16 mouse cellular contexts compared by ENCODE assay signal in genomic region chr4:117636891-117637613, GRCm38 (mm10). TPM values are rescaled to one million over a fixed set of nuclear protein-coding genes. Genes with fewer than 3 reads are reported as not detected.
DNase-seq lines count a peak whose midpoint lies in the region; ATAC-seq and TF ChIP-seq lines count a peak whose summit lies in the region.
"Had no signal": no experiment of that assay in that cellular context is flagged by ENCODE, and none has a peak within 500 bp of the region (broad histone marks: within the 10 kb centered on the region; RNA-seq: fewer than 3 reads in every experiment).

No protein-coding gene starts in this region.

- H3K27me3 ChIP-seq in forebrain, postnatal 0 days (ENCODE audit: insufficient read depth, low read length) = no peaks in the 10 kb centered on the region
- H3K27me3 ChIP-seq in limb, embryonic 13.5 days = no peaks in the 10 kb centered on the region
- H3K27me3 ChIP-seq in neural tube, embryonic 12.5 days (replicated peaks) = no peaks in the 10 kb centered on the region
- H3K27me3 ChIP-seq: embryonic facial prominence, embryonic 13.5 days had no signal

- H3K4me2 ChIP-seq in forebrain, postnatal 0 days (ENCODE audit: low read depth) = peak overlapping the region; percentile 16; the same call in 1 of the 2 replicates
- H3K4me2 ChIP-seq in limb, embryonic 13.5 days (replicated peaks) = no peak overlapping the region
- H3K4me2 ChIP-seq in neural tube, embryonic 12.5 days (replicated peaks) = no peak overlapping the region
- H3K4me2 ChIP-seq: embryonic facial prominence, embryonic 13.5 days had no signal

- peak overlapping the region; percentile 43 for H3K27ac ChIP-seq in layer of hippocampus, adult 2 months
- peak overlapping the region; percentile 17 for H3K27ac ChIP-seq in forebrain, postnatal 0 days (ENCODE audit: low read depth, low read length)
- peak overlapping the region; percentile 33; the same call in 1 of the 2 replicates for H3K27ac ChIP-seq in limb, embryonic 13.5 days
- H3K27ac ChIP-seq in neural tube, embryonic 12.5 days = peak overlapping the region; percentile 11
- H3K27ac ChIP-seq: embryonic facial prominence, embryonic 13.5 days had no signal

- ATAC-seq in forebrain, postnatal 0 days = peak; percentile 75
- ATAC-seq in limb, embryonic 13.5 days (ENCODE audit: low FRiP score, low read depth) = no peak
- peak; percentile 79; the same call in 1 of the 2 replicates for ATAC-seq in neural tube, embryonic 12.5 days (ENCODE audit: low FRiP score, low read depth)
- ATAC-seq in megakaryocyte progenitor cell, adult 5-6 weeks (replicated peaks; ENCODE audit: poor library complexity) = no peak; the same call in 1 of the 2 replicates
- ATAC-seq: intestine, embryonic 16.5 days had no signal

- TF ChIP-seq CTCF in layer of hippocampus, adult 2 months (conservative IDR thresholded peaks at IDR 0.05) = no peak
- no peak for TF ChIP-seq CTCF in forebrain, postnatal 0 days (IDR thresholded peaks at IDR 0.05; ENCODE audit: low read depth)

- no peak for DNase-seq in layer of hippocampus, adult 2 months (ENCODE audit: low spot score in 2 of 2)
- DNase-seq in layer of hippocampus, adult 18-20 months (ENCODE audit: low spot score in 2 of 2) = no peak
- DNase-seq in forebrain, postnatal 0 days = peak; percentile 52
- DNase-seq in gastrocnemius, adult 18-20 months (ENCODE audit: low spot score) = no peak
- no peak for DNase-seq in spleen, adult 18-20 months
- DNase-seq: adrenal gland, postnatal 14 days; cerebellum, postnatal 25 days; kidney, postnatal 14 days; layer of hippocampus, postnatal 36 days; right cerebral cortex, postnatal 14 days; thymus, adult 18-20 months had no signal

- H3K36me3 ChIP-seq in forebrain, postnatal 0 days (ENCODE audit: insufficient read depth) = no peaks in the 10 kb centered on the region
- H3K36me3 ChIP-seq in limb, embryonic 13.5 days = peaks cover 46% of the 10 kb centered on the region
- peaks cover 3% of the 10 kb centered on the region; the same call in 1 of the 2 replicates for H3K36me3 ChIP-seq in neural tube, embryonic 12.5 days

- H3K9me3 ChIP-seq in forebrain, postnatal 0 days (ENCODE audit: low read length) = no peaks in the 10 kb centered on the region
- H3K9me3 ChIP-seq in limb, embryonic 13.5 days = no peaks in the 10 kb centered on the region
- H3K9me3 ChIP-seq in neural tube, embryonic 12.5 days = no peaks in the 10 kb centered on the region
- H3K9me3 ChIP-seq: embryonic facial prominence, embryonic 13.5 days had no signal

- H3K9ac ChIP-seq in forebrain, postnatal 0 days = no peak overlapping the region
- H3K9ac ChIP-seq in limb, embryonic 13.5 days = no peak overlapping the region
- H3K9ac ChIP-seq in neural tube, embryonic 12.5 days = no peak overlapping the region
- H3K9ac ChIP-seq: embryonic facial prominence, embryonic 13.5 days had no signal

- H3K4me3 ChIP-seq in layer of hippocampus, adult 2 months = no peak overlapping the region
- no peak overlapping the region for H3K4me3 ChIP-seq in forebrain, postnatal 0 days (ENCODE audit: low read depth, low read length)
- no peak overlapping the region for H3K4me3 ChIP-seq in limb, embryonic 13.5 days
- no peak overlapping the region for H3K4me3 ChIP-seq in neural tube, embryonic 12.5 days
- H3K4me3 ChIP-seq: embryonic facial prominence, embryonic 13.5 days had no signal

- WGBS in forebrain, postnatal 0 days = 13% methylated on average over 22 of the region's 22 CpGs
- WGBS in limb, embryonic 13.5 days = 77% methylated on average over 22 of the region's 22 CpGs
- whole genome bisulfite sequencing in neural tube, embryonic 12.5 days = 52% methylated on average over 22 of the region's 22 CpGs

- H3K4me1 ChIP-seq in forebrain, postnatal 0 days (ENCODE audit: insufficient read depth) = no peaks in the 10 kb centered on the region; the same call in 1 of the 2 replicates
- peaks cover 12% of the 10 kb centered on the region for H3K4me1 ChIP-seq in limb, embryonic 13.5 days
- H3K4me1 ChIP-seq in neural tube, embryonic 12.5 days = peaks cover 12% of the 10 kb centered on the region; the same call in 1 of the 2 replicates

RNA-seq across cellular contexts. Expression of gene Dmap1, which starts 45.0 kb away (rescaled TPM):
- 10 to 100 TPM; 39.0 to 40.4 TPM for total RNA-seq in layer of hippocampus, adult 2 months (2021)
- 10 to 100 TPM; 37.5 to 38.2 TPM for total RNA-seq in layer of hippocampus, adult 18-20 months (2021)
- 75.0 and 88.4 TPM in 2 replicates for total RNA-seq in forebrain, postnatal 0 days (2014; rRNA removed)
- 80.4 and 84.7 TPM in 2 replicates for polyA plus RNA-seq in forebrain, postnatal 0 days (2015; fragmentation: Nextera tagmentation; extraction: Ambion mirVana)
- 78.2 and 80.5 TPM in 2 replicates for polyA plus RNA-seq in limb, embryonic 13.5 days (2015; fragmentation: Nextera tagmentation; extraction: Ambion mirVana)
- polyA plus RNA-seq in neural tube, embryonic 12.5 days (2016; fragmentation: Nextera tagmentation; extraction: Ambion mirVana) = 66.3 and 77.5 TPM in 2 replicates
- total RNA-seq in gastrocnemius, adult 18-20 months (2021) = 10 to 100 TPM; 14.9 to 15.7 TPM
- total RNA-seq in megakaryocyte progenitor cell, adult 5-6 weeks (2015) = 13.8 and 19.3 TPM in 2 replicates
- total RNA-seq in megakaryocyte progenitor cell, adult 5-6 weeks (2017) = 23.7 and 29.1 TPM in 2 replicates

Comparison
In these comparisons a context has a peak if more than half of its experiments do, and no peak if none do; other contexts are left out.
1. ATAC-seq: peak in forebrain, postnatal 0 days (single experiment) and neural tube, embryonic 12.5 days (single experiment); none in limb, embryonic 13.5 days (single experiment) and megakaryocyte progenitor cell, adult 5-6 weeks (single experiment).
2. Peak in every context shown above with its lines, with median percentiles within 50 percentile points of each other: H3K27ac ChIP-seq.